ENCODE assay signal across 9 mouse cellular contexts in the genomic region with DNA sequence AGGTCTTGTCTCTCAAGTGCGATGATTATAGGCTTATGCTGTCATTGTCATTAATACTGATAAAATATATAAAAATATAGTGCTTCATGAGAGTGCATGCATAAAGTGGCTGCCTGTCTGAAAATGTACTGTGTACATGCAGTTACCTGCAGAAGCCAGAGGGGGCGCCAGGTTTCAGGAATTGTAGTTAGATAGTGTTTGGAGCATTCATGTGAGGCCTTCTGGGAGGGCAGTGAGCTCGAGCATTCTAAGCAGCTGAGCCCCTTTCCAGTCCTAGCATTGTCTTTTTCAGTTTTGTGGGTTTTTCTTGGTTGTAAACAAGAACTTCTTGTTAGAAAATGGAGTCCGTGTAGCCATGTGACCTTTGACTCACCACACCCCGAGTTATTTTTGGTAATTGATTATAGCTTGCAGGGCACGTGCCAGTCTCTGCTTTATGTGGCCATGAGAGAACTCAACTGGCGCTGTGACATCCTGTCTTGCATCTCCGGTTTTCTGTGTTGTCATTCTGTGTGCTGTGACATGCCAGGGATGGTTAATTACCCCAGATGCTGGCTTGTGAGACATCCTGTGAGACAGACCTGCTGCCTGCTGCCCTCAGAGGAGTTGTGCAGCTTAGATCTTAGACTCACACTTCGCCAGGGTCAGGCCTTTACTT. TPM values are rescaled to one million over a fixed set of nuclear protein-coding genes. Genes with fewer than 3 reads are reported as not detected.
A peak's percentile ranks its signal among the peaks of the same experiment; 100 is the strongest.
DNase-seq lines count a peak whose midpoint lies in the region; TF ChIP-seq lines count a peak whose summit lies in the region.
"Had no signal": no experiment of that assay in that cellular context is flagged by ENCODE, and none has a peak within 500 bp of the region (broad histone marks: within the 10 kb centered on the region; RNA-seq: fewer than 3 reads in every experiment).

No protein-coding gene starts in this region.

- DNase-seq in adrenal gland, postnatal 14 days: peak; percentile 71
- no peak for DNase-seq in adrenal gland, adult 2 months
- no peak for DNase-seq in left cerebral cortex, adult 2 months (ENCODE audit: extremely low spot score in 1 of 2, low spot score in 2 of 2)
- no peak for DNase-seq in left cerebral cortex, adult 8-10 months (ENCODE audit: low spot score in 2 of 2)
- DNase-seq in Muller cell, postnatal 12 days (ENCODE audit: inconsistent ontology term): peak; percentile 19
- peak; percentile 50 for DNase-seq in limb, embryonic 10.5 days (ENCODE audit: low spot score)
- no peak for DNase-seq in urinary bladder, adult 18-20 months (ENCODE audit: low spot score in 2 of 2)
- no peak for DNase-seq in right cerebral cortex, adult 2 months (ENCODE audit: low spot score in 2 of 2)

- H3K9me3 ChIP-seq in limb, embryonic 10.5 days (replicated peaks): no peaks in the 10 kb centered on the region

- WGBS in limb, embryonic 10.5 days: 73% methylated on average over 9 of the region's 9 CpGs

- no peak overlapping the region for H3K4me3 ChIP-seq in left cerebral cortex, adult 2 months
- no peak overlapping the region for H3K4me3 ChIP-seq in limb, embryonic 10.5 days

- H3K4me1 ChIP-seq in limb, embryonic 10.5 days: no peaks in the 10 kb centered on the region

- H3K27me3 ChIP-seq in limb, embryonic 10.5 days (ENCODE audit: low read depth, poor library complexity, severe bottlenecking): no peaks in the 10 kb centered on the region
- H3K27me3 ChIP-seq: Patski had no signal

- peaks cover 90% of the 10 kb centered on the region for H3K36me3 ChIP-seq in limb, embryonic 10.5 days

- H3K27ac ChIP-seq in left cerebral cortex, adult 2 months: no peak overlapping the region
- H3K27ac ChIP-seq in limb, embryonic 10.5 days: no peak overlapping the region

- TF ChIP-seq CTCF in left cerebral cortex, adult 2 months (IDR thresholded peaks at IDR 0.05): peak; percentile 73

- intact Hi-C loops in left cerebral cortex, adult 2 months (cut with DNase I): no loop called here

RNA-seq across cellular contexts. Expression of a gene that starts 11.5 kb away (rescaled TPM):
- total RNA-seq in adrenal gland, postnatal 14 days (2021): 189 and 198 TPM in 2 replicates
- total RNA-seq in adrenal gland, adult 2 months (2021): 100 to 1,000 TPM; 230 to 235 TPM
- 151 and 158 TPM in 2 replicates for polyA plus RNA-seq in adrenal gland, adult 2 months (2012; rRNA removed)
- total RNA-seq in left cerebral cortex, adult 2 months (2021): 100 to 1,000 TPM; 586 to 610 TPM
- 100 to 1,000 TPM; 555 to 559 (median 558) TPM for total RNA-seq in left cerebral cortex, adult 8-10 months (2022)
- polyA plus RNA-seq in limb, embryonic 10.5 days (2016; fragmentation: Nextera tagmentation; extraction: Ambion mirVana): 116 and 138 TPM in 2 replicates

RNA-seq across cellular contexts. Expression of a gene that starts 21.9 kb away (rescaled TPM):
- total RNA-seq in adrenal gland, postnatal 14 days (2021): not detected in 2 replicates
- not detected for total RNA-seq in adrenal gland, adult 2 months (2021)
- polyA plus RNA-seq in adrenal gland, adult 2 months (2012; rRNA removed): not detected in 2 replicates
- total RNA-seq in left cerebral cortex, adult 2 months (2021): under 1 TPM; 0.18 to 0.19 TPM
- not detected for total RNA-seq in left cerebral cortex, adult 8-10 months (2022)
- polyA plus RNA-seq in limb, embryonic 10.5 days (2016; fragmentation: Nextera tagmentation; extraction: Ambion mirVana): not detected in 2 replicates

RNA-seq across cellular contexts. Expression of a gene that starts 26.2 kb away (rescaled TPM):
- 7.3 and 32.4 TPM in 2 replicates for total RNA-seq in adrenal gland, postnatal 14 days (2021)
- total RNA-seq in adrenal gland, adult 2 months (2021): 1 to 10 TPM; 2.4 to 8.3 TPM
- 3.8 and 21.1 TPM in 2 replicates for polyA plus RNA-seq in adrenal gland, adult 2 months (2012; rRNA removed)
- 100 to 1,000 TPM; 373 to 377 TPM for total RNA-seq in left cerebral cortex, adult 2 months (2021)
- 100 to 1,000 TPM; 381 to 406 (median 387) TPM for total RNA-seq in left cerebral cortex, adult 8-10 months (2022)
- polyA plus RNA-seq in limb, embryonic 10.5 days (2016; fragmentation: Nextera tagmentation; extraction: Ambion mirVana): 6.9 and 7.9 TPM in 2 replicates

RNA-seq across cellular contexts. Expression of a gene that starts 38.3 kb away (rescaled TPM):
- 26.7 and 28.5 TPM in 2 replicates for total RNA-seq in adrenal gland, postnatal 14 days (2021)
- total RNA-seq in adrenal gland, adult 2 months (2021): 10 to 100 TPM; 26.0 to 31.7 TPM
- polyA plus RNA-seq in adrenal gland, adult 2 months (2012; rRNA removed): 24.0 and 24.6 TPM in 2 replicates
- 10 to 100 TPM; 55.0 to 55.5 TPM for total RNA-seq in left cerebral cortex, adult 2 months (2021)
- 10 to 100 TPM; 54.1 to 61.0 (median 57.0) TPM for total RNA-seq in left cerebral cortex, adult 8-10 months (2022)
- polyA plus RNA-seq in limb, embryonic 10.5 days (2016; fragmentation: Nextera tagmentation; extraction: Ambion mirVana): 43.6 and 44.1 TPM in 2 replicates

RNA-seq across cellular contexts. Expression of a gene that starts 52.5 kb away (rescaled TPM):
- 1.9 and 2.3 TPM in 2 replicates for total RNA-seq in adrenal gland, postnatal 14 days (2021)
- 1 to 10 TPM; 1.4 to 2.6 TPM for total RNA-seq in adrenal gland, adult 2 months (2021)
- polyA plus RNA-seq in adrenal gland, adult 2 months (2012; rRNA removed): 0.93 and 3.0 TPM in 2 replicates
- 10 to 100 TPM; 14.1 to 19.5 TPM for total RNA-seq in left cerebral cortex, adult 2 months (2021)
- total RNA-seq in left cerebral cortex, adult 8-10 months (2022): 10 to 100 TPM; 17.3 to 19.0 (median 18.1) TPM
- polyA plus RNA-seq in limb, embryonic 10.5 days (2016; fragmentation: Nextera tagmentation; extraction: Ambion mirVana): 2.0 TPM in 2 replicates

Comparison
In these comparisons a context has a peak if more than half of its experiments do, and no peak if none do; other contexts are left out.
1. DNase-seq: peak in adrenal gland, postnatal 14 days (single experiment), Muller cell, postnatal 12 days (single experiment) and limb, embryonic 10.5 days (single experiment); none in adrenal gland, adult 2 months (single experiment), left cerebral cortex, adult 2 months (0 of 2), left cerebral cortex, adult 8-10 months (0 of 2), urinary bladder, adult 18-20 months (0 of 2) and right cerebral cortex, adult 2 months (0 of 2).
2. RNA of a gene that starts 26.2 kb away (total RNA-seq): 381 to 406 TPM in left cerebral cortex, adult 8-10 months and 373 to 377 TPM in left cerebral cortex, adult 2 months; 2.4 to 8.3 TPM in adrenal gland, adult 2 months and 7.3 to 32.4 TPM in adrenal gland, postnatal 14 days; every median in the first group is over 10 times any median in the second.